Mouse (Mus musculus): Measurements from ENCODE around the gene Ckb. TPM values are rescaled to one million over a fixed set of nuclear protein-coding genes. Genes with fewer than 3 reads are reported as not detected.
"Not testable (repeated sequence)": the region's sequence is repeated elsewhere in the genome, so short reads cannot be mapped to it uniquely, and the experiment has no call there.

The Ckb gene
- total and polyA plus RNA-seq, 3 experiments: 0.08 TPM; not detected in 2

DNA sequence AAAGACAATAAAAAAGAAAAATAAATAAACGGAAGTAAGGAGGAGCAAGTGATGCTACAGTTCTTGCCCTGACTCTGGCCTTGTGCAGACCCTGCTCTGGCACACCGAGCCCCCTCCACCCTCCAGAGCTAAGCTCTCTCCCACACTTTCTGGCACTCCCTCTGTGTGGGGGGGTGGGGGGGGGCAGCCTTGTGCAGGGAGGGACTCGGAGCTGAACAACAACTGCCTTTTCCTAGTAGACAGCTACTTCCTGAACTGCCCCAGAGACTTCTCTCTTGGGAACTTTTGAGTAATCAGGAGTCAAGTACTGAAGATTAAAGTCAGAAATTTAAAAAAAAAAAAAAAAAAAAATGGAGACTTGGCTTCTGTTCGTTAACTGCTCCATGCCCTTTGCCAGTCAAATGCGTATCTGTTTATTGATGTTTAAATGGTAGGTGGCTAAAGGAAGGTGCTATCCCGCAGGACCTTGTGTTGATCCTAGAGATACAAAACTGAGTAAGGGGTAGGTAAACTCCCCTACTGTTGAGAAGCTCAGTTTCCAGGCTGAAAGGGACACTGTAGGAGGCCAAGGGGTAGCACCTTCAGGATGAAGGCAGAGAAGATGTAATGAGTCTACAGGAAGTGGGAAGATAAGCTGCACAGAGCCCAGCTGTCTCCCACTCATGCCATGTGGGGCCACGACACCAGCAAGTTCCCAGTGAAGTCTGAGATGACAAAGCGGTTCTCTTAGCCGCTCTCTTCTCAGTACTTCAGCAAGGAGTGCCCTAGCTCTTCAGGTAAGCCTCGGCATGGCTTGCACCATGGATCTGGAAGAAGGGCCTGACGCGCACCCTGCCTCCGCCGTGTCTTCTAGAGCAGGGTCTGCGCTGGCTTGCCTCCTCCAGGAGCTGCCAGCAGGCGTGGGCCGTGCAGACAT is 8.7 kb downstream of the Ckb start:
- Histone ChIP-seq H3K79me2 (ENCODE audit: control insufficient read depth, insufficient read depth, low read length, poor library complexity) (no peaks in the 10 kb centered on the region; the same call in 1 of the 2 replicates), H3K27ac (ENCODE audit: control insufficient read depth, low read depth, low read length) (no peak overlapping the region), H3K9ac (ENCODE audit: control insufficient read depth, low read depth, low read length, poor library complexity, severe bottlenecking) (no peak overlapping the region), H3K4me3 (ENCODE audit: control insufficient read depth in 1 of 2, insufficient read depth in 1 of 2, low read depth in 2 of 2, low read length in 2 of 2) (no peak overlapping the region), H3K36me3 (ENCODE audit: control insufficient read depth in 1 of 2, insufficient read depth in 2 of 2, low read length in 2 of 2) (peaks cover 0 to 6% of the 10 kb centered on the region in 2 experiments; a peak in 2 of 4 replicates), H3K27me3 (ENCODE audit: control insufficient read depth in 1 of 2, insufficient read depth in 2 of 2, low read length in 2 of 2) (no peaks in the 10 kb centered on the region), H3K9me3 (replicated peaks; ENCODE audit: insufficient read depth, low read length) (no peaks in the 10 kb centered on the region), H3K4me1 (ENCODE audit: control insufficient read depth in 1 of 2, insufficient read depth in 2 of 2, low read length in 2 of 2) (peaks cover 0 to 5% of the 10 kb centered on the region in 2 experiments; a peak in 2 of 4 replicates)
- TF ChIP-seq RCOR1 (IDR thresholded peaks at IDR 0.05; ENCODE audit: low read depth, low read length) (no peak), ETS1 (IDR thresholded peaks at IDR 0.05; ENCODE audit: low read depth, low read length) (peak; percentile 63), MAX (IDR thresholded peaks at IDR 0.05; ENCODE audit: low read length) (0 out of 2 replicates have a peak, but pooled peaks have one; percentile 24), GATA1 (IDR thresholded peaks at IDR 0.05; ENCODE audit: low read depth, low read length) (0 out of 2 replicates have a peak, but pooled peaks have one; percentile 13)
- no peak for DNase-seq (ENCODE audit: low read depth, low spot score)

DNA sequence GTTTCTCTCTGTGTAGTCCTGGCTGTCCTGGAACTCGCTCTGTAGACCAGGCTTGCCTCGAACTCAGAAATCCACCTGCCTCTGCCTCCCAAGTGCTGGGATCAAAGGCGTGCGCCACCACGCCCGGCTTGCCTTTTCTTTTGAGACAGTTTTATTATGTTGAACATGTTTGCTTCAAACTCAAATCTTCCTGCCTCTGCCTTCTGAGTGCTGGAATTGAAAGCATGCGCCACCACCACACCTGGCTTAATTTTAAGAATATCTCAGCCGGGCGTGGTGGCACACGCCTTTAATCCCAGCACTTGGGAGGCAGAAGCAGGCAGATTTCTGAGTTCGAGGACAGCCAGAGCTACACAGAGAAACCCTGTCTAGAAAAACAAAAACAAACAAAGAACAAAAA is 10.6 kb downstream of the Ckb start:
- not testable (repeated sequence) for H3K9me3 ChIP-seq (replicated peaks; ENCODE audit: insufficient read depth, low read length); H3K9ac ChIP-seq (ENCODE audit: control insufficient read depth, low read depth, low read length, poor library complexity, severe bottlenecking); H3K27me3 ChIP-seq (ENCODE audit: control insufficient read depth in 1 of 2, insufficient read depth in 2 of 2, low read length in 2 of 2); DNase-seq (ENCODE audit: low read depth, low spot score); H3K27ac ChIP-seq (ENCODE audit: control insufficient read depth, low read depth, low read length); H3K79me2 ChIP-seq (ENCODE audit: control insufficient read depth, insufficient read depth, low read length, poor library complexity); H3K4me1 ChIP-seq (ENCODE audit: control insufficient read depth in 1 of 2, insufficient read depth in 2 of 2, low read length in 2 of 2); H3K4me3 ChIP-seq (ENCODE audit: control insufficient read depth in 1 of 2, insufficient read depth in 1 of 2, low read depth in 2 of 2, low read length in 2 of 2); H3K36me3 ChIP-seq (ENCODE audit: control insufficient read depth in 1 of 2, insufficient read depth in 2 of 2, low read length in 2 of 2)

DNA sequence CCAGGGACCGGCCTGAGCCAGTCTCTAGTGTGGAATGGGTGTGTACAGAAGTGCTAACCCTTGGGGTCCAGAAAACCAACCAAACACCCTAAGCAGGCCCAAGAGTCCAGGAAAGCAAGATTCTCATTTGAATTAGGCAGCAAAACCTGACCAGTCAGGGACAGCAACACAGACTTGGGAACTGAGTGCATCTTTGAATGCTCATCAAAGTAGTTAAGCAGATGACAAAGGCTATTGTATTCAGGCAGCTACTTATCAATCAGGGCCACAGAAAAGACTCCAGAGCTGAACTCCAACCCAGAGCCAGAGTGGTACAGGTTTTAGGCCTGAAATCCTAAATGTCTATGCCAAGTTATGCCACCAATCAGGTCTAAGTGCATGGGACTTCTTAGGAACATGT is 11.5 kb downstream of the Ckb start:
- no peaks in the 10 kb centered on the region for H3K9me3 ChIP-seq (replicated peaks; ENCODE audit: insufficient read depth, low read length)
- no peak overlapping the region for H3K4me3 ChIP-seq (ENCODE audit: control insufficient read depth in 1 of 2, insufficient read depth in 1 of 2, low read depth in 2 of 2, low read length in 2 of 2)
- no peak for DNase-seq (ENCODE audit: low read depth, low spot score)
- H3K27ac ChIP-seq (ENCODE audit: control insufficient read depth, low read depth, low read length): no peak overlapping the region
- H3K9ac ChIP-seq (ENCODE audit: control insufficient read depth, low read depth, low read length, poor library complexity, severe bottlenecking): no peak overlapping the region
- peaks cover 2 to 6% of the 10 kb centered on the region in 2 experiments; a peak in 3 of 4 replicates for H3K36me3 ChIP-seq (ENCODE audit: control insufficient read depth in 1 of 2, insufficient read depth in 2 of 2, low read length in 2 of 2)
- H3K27me3 ChIP-seq (ENCODE audit: control insufficient read depth in 1 of 2, insufficient read depth in 2 of 2, low read length in 2 of 2): no peaks in the 10 kb centered on the region
- peaks cover 0 to 5% of the 10 kb centered on the region in 2 experiments; a peak in 2 of 4 replicates for H3K4me1 ChIP-seq (ENCODE audit: control insufficient read depth in 1 of 2, insufficient read depth in 2 of 2, low read length in 2 of 2)
- TF ChIP-seq MXI1 (IDR thresholded peaks at IDR 0.05; ENCODE audit: low read depth, low read length): no peak
- no peak for TF ChIP-seq ZC3H11A (IDR thresholded peaks at IDR 0.05; ENCODE audit: low read depth, low read length)
- TF ChIP-seq TCF12 (IDR thresholded peaks at IDR 0.05; ENCODE audit: low read depth, low read length): no peak
- TF ChIP-seq SIN3A (IDR thresholded peaks at IDR 0.05; ENCODE audit: low read length): no peak
- TF ChIP-seq HCFC1 (IDR thresholded peaks at IDR 0.05; ENCODE audit: low read depth, low read length): no peak
- TF ChIP-seq BHLHE40 (IDR thresholded peaks at IDR 0.05; ENCODE audit: borderline replicate concordance, low read depth, low read length): no peak
- TF ChIP-seq RCOR1 (IDR thresholded peaks at IDR 0.05; ENCODE audit: low read depth, low read length): no peak
- no peak for TF ChIP-seq USF2 (IDR thresholded peaks at IDR 0.05; ENCODE audit: borderline replicate concordance in 1 of 2, insufficient read depth in 1 of 2, low read depth in 1 of 2, low read length in 2 of 2)
- TF ChIP-seq NELFE (IDR thresholded peaks at IDR 0.05; ENCODE audit: low read depth, low read length): no peak
- no peak for TF ChIP-seq ZKSCAN1 (IDR thresholded peaks at IDR 0.05; ENCODE audit: low read depth, low read length)
- no peak for TF ChIP-seq ZMIZ1 (IDR thresholded peaks at IDR 0.05; ENCODE audit: low read depth, low read length)
- no peak for TF ChIP-seq POLR2A (IDR thresholded peaks at IDR 0.05; ENCODE audit: control insufficient read depth in 1 of 2, insufficient read depth in 1 of 2, low read depth in 1 of 2, low read length in 2 of 2, poor library complexity in 1 of 2)
- no peak for TF ChIP-seq MAZ (IDR thresholded peaks at IDR 0.05; ENCODE audit: low read depth, low read length)
- TF ChIP-seq CTCF (IDR thresholded peaks at IDR 0.05 in 2 of 3, conservative IDR thresholded peaks at IDR 0.05 in 1 of 3; ENCODE audit: control insufficient read depth in 1 of 3, insufficient read depth in 1 of 3, low read depth in 2 of 3, low read length in 3 of 3, poor library complexity in 1 of 3, severe bottlenecking in 1 of 3): no peak
- no peak for TF ChIP-seq MEF2A (IDR thresholded peaks at IDR 0.05; ENCODE audit: extremely low read depth, insufficient replicate concordance, low read depth, low read length, poor library complexity, severe bottlenecking)
- TF ChIP-seq TBP (IDR thresholded peaks at IDR 0.05; ENCODE audit: low read depth, low read length): no peak
- TF ChIP-seq POLR2AphosphoS2 (IDR thresholded peaks at IDR 0.05; ENCODE audit: low read length): no peak
- no peak for TF ChIP-seq USF1 (IDR thresholded peaks at IDR 0.05; ENCODE audit: low read depth, low read length)
- TF ChIP-seq NRF1 (IDR thresholded peaks at IDR 0.05; ENCODE audit: insufficient read depth, low read depth, low read length, poor library complexity, severe bottlenecking): no peak
- no peaks in the 10 kb centered on the region for H3K79me2 ChIP-seq (ENCODE audit: control insufficient read depth, insufficient read depth, low read length, poor library complexity)
